Mouse (Mus musculus): ENCODE measurements at regions not wholly inside any gene's neighbourhood (a gene's known extent, or its start where the extent isn't known, plus 50 kb on each side); places are given as distances from the start of the nearest gene placed in this dataset.

GRCm38 (mm10) chr15:62286666-62287655 lies 1364.1 kb upstream of the A1bg start:
- H3K9ac ChIP-seq (ENCODE audit: control insufficient read depth, low read depth, low read length, poor library complexity, severe bottlenecking): no peak overlapping the region
- no peaks in the 10 kb centered on the region for H3K36me3 ChIP-seq (ENCODE audit: control insufficient read depth in 1 of 2, insufficient read depth in 2 of 2, low read length in 2 of 2)
- no peak overlapping the region for H3K4me3 ChIP-seq (ENCODE audit: control insufficient read depth in 1 of 2, insufficient read depth in 1 of 2, low read depth in 2 of 2, low read length in 2 of 2)
- TF ChIP-seq CTCF (IDR thresholded peaks at IDR 0.05 in 2 of 3, conservative IDR thresholded peaks at IDR 0.05 in 1 of 3; ENCODE audit: control insufficient read depth in 1 of 3, insufficient read depth in 1 of 3, low read depth in 2 of 3, low read length in 3 of 3, poor library complexity in 1 of 3, severe bottlenecking in 1 of 3): no peak
- no peak for TF ChIP-seq SIN3A (IDR thresholded peaks at IDR 0.05; ENCODE audit: low read length)
- TF ChIP-seq MXI1 (IDR thresholded peaks at IDR 0.05; ENCODE audit: low read depth, low read length): no peak
- TF ChIP-seq MAX (IDR thresholded peaks at IDR 0.05; ENCODE audit: low read length): no peak
- no peak for TF ChIP-seq MYC (IDR thresholded peaks at IDR 0.05; ENCODE audit: low read depth, low read length)
- no peak for TF ChIP-seq ZKSCAN1 (IDR thresholded peaks at IDR 0.05; ENCODE audit: low read depth, low read length)
- TF ChIP-seq MAZ (IDR thresholded peaks at IDR 0.05; ENCODE audit: low read depth, low read length): no peak
- no peak for TF ChIP-seq USF1 (IDR thresholded peaks at IDR 0.05; ENCODE audit: low read depth, low read length)
- no peak for TF ChIP-seq TBP (IDR thresholded peaks at IDR 0.05; ENCODE audit: low read depth, low read length)
- TF ChIP-seq RAD21 (IDR thresholded peaks at IDR 0.05; ENCODE audit: low read depth, low read length): no peak
- TF ChIP-seq POLR2AphosphoS2 (IDR thresholded peaks at IDR 0.05; ENCODE audit: low read length): no peak
- TF ChIP-seq EP300 (IDR thresholded peaks at IDR 0.05; ENCODE audit: low read depth in 1 of 2, low read length in 2 of 2): no peak
- TF ChIP-seq NELFE (IDR thresholded peaks at IDR 0.05; ENCODE audit: low read depth, low read length): no peak
- no peak for TF ChIP-seq POLR2A (IDR thresholded peaks at IDR 0.05; ENCODE audit: control insufficient read depth in 1 of 2, insufficient read depth in 1 of 2, low read depth in 1 of 2, low read length in 2 of 2, poor library complexity in 1 of 2)
- H3K79me2 ChIP-seq (ENCODE audit: control insufficient read depth, insufficient read depth, low read length, poor library complexity): no peaks in the 10 kb centered on the region
- no peak overlapping the region for H3K27ac ChIP-seq (ENCODE audit: control insufficient read depth, low read depth, low read length)
- DNase-seq (ENCODE audit: low read depth, low spot score): no peak
- H3K9me3 ChIP-seq (replicated peaks; ENCODE audit: insufficient read depth, low read length): no peaks in the 10 kb centered on the region
- no peaks in the 10 kb centered on the region for H3K4me1 ChIP-seq (ENCODE audit: control insufficient read depth in 1 of 2, insufficient read depth in 2 of 2, low read length in 2 of 2)
- no peaks in the 10 kb centered on the region; a peak in 2 of 4 replicates for H3K27me3 ChIP-seq (ENCODE audit: control insufficient read depth in 1 of 2, insufficient read depth in 2 of 2, low read length in 2 of 2)

- DNase-seq (ENCODE audit: low read depth, low spot score): no peak
- no peaks in the 10 kb centered on the region for H3K79me2 ChIP-seq (ENCODE audit: control insufficient read depth, insufficient read depth, low read length, poor library complexity)
- no peaks in the 10 kb centered on the region for H3K36me3 ChIP-seq (ENCODE audit: control insufficient read depth in 1 of 2, insufficient read depth in 2 of 2, low read length in 2 of 2)
- no peaks in the 10 kb centered on the region for H3K4me1 ChIP-seq (ENCODE audit: control insufficient read depth in 1 of 2, insufficient read depth in 2 of 2, low read length in 2 of 2)
- H3K4me3 ChIP-seq (ENCODE audit: control insufficient read depth in 1 of 2, insufficient read depth in 1 of 2, low read depth in 2 of 2, low read length in 2 of 2): no peak overlapping the region
- TF ChIP-seq CHD1 (IDR thresholded peaks at IDR 0.05; ENCODE audit: low read depth, low read length) (no peak), BHLHE40 (IDR thresholded peaks at IDR 0.05; ENCODE audit: borderline replicate concordance, low read depth, low read length) (no peak), TCF12 (IDR thresholded peaks at IDR 0.05; ENCODE audit: low read depth, low read length) (no peak), SMC3 (IDR thresholded peaks at IDR 0.05; ENCODE audit: low read depth, low read length) (no peak), KAT2A (conservative IDR thresholded peaks at IDR 0.05; ENCODE audit: low read depth, low read length) (no peak), USF2 (IDR thresholded peaks at IDR 0.05; ENCODE audit: borderline replicate concordance in 1 of 2, insufficient read depth in 1 of 2, low read depth in 1 of 2, low read length in 2 of 2) (no peak), ZC3H11A (IDR thresholded peaks at IDR 0.05; ENCODE audit: low read depth, low read length) (no peak), CTCF (IDR thresholded peaks at IDR 0.05 in 2 of 3, conservative IDR thresholded peaks at IDR 0.05 in 1 of 3; ENCODE audit: control insufficient read depth in 1 of 3, insufficient read depth in 1 of 3, low read depth in 2 of 3, low read length in 3 of 3, poor library complexity in 1 of 3, severe bottlenecking in 1 of 3) (no peak), USF1 (IDR thresholded peaks at IDR 0.05; ENCODE audit: low read depth, low read length) (no peak), TAL1 (IDR thresholded peaks at IDR 0.05; ENCODE audit: low read length) (no peak), POLR2A (IDR thresholded peaks at IDR 0.05; ENCODE audit: control insufficient read depth in 1 of 2, insufficient read depth in 1 of 2, low read depth in 1 of 2, low read length in 2 of 2, poor library complexity in 1 of 2) (no peak), SIN3A (IDR thresholded peaks at IDR 0.05; ENCODE audit: low read length) (no peak), ZKSCAN1 (IDR thresholded peaks at IDR 0.05; ENCODE audit: low read depth, low read length) (no peak), MAZ (IDR thresholded peaks at IDR 0.05; ENCODE audit: low read depth, low read length) (no peak), GATA1 (IDR thresholded peaks at IDR 0.05; ENCODE audit: low read depth, low read length) (no peak), ZNF384 (IDR thresholded peaks at IDR 0.05; ENCODE audit: low read depth, low read length) (no peak), HCFC1 (IDR thresholded peaks at IDR 0.05; ENCODE audit: low read depth, low read length) (no peak), MYB (IDR thresholded peaks at IDR 0.05; ENCODE audit: low read depth, low read length) (no peak)
- no peak overlapping the region for H3K27ac ChIP-seq (ENCODE audit: control insufficient read depth, low read depth, low read length)
- H3K9me3 ChIP-seq (replicated peaks; ENCODE audit: insufficient read depth, low read length): no peaks in the 10 kb centered on the region
- H3K27me3 ChIP-seq (ENCODE audit: control insufficient read depth in 1 of 2, insufficient read depth in 2 of 2, low read length in 2 of 2): no peaks in the 10 kb centered on the region; a peak in 2 of 4 replicates
- H3K9ac ChIP-seq (ENCODE audit: control insufficient read depth, low read depth, low read length, poor library complexity, severe bottlenecking): no peak overlapping the region
Observed at GRCm38 (mm10) chr15:62284606-62285531, 1362.1 kb upstream of the A1bg start.
